Mouse (Mus musculus): ENCODE measurements around the gene Gse1.

DNA sequence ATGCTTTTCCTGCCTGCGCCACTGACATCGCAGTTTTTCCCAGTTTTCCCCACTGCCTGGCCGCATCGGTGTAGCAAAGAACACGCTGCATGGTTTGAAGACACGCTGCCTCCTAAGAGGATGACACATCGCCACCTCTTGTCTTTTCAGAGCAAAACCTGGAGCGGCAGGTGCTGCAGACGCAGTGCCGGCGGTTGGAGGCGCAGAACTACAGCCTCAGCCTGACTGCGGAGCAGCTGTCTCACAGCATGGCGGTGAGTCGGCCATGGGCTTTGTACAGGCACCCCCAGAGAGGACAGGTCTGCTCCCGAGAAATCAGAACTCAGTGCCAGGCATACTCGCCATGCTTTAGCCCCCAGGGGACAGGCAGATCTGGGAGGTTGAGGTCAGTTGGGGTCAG, 349.6 kb downstream of the Gse1 start:
- no peak for TF ChIP-seq POLR2A (IDR thresholded peaks at IDR 0.05; ENCODE audit: borderline replicate concordance, extremely low read depth, insufficient read depth, insufficient read length, poor library complexity, severe bottlenecking)
- no peak for TF ChIP-seq CTCF (IDR thresholded peaks at IDR 0.05; ENCODE audit: borderline replicate concordance, extremely low read depth, insufficient read depth, insufficient read length)

All from brain, embryonic 14.5 days (tissue).